In genomic region chr3:144825151-144825550, GRCm38 (mm10) we compare ENCODE assay signal across 8 mouse cellular contexts. TPM values are rescaled to one million over a fixed set of nuclear protein-coding genes. Genes with fewer than 3 reads are reported as not detected.
A peak's percentile ranks its signal among the peaks of the same experiment; 100 is the strongest.
DNase-seq lines count a peak whose midpoint lies in the region; ATAC-seq and TF ChIP-seq lines count a peak whose summit lies in the region.

No protein-coding gene starts in this region.

- DNase-seq in CD4-positive helper T cell, adult 2 months (ENCODE audit: low read depth, low spot score), result peak; percentile 29
- peak; percentile 42 to 58 for DNase-seq in adrenal gland, postnatal 4 days (ENCODE audit: low spot score in 2 of 2)
- peak; percentile 19 to 67 for DNase-seq in heart, adult 9 months (ENCODE audit: low spot score in 2 of 2)
- DNase-seq in liver, adult 2 months (ENCODE audit: extremely low read depth, low read depth, low spot score), result peak; percentile 35

- H3K9ac ChIP-seq in embryonic facial prominence, embryonic 12.5 days, result no peak overlapping the region
- H3K9ac ChIP-seq in kidney, embryonic 16.5 days (replicated peaks; ENCODE audit: low read length), result no peak overlapping the region
- no peak overlapping the region for H3K9ac ChIP-seq in liver, adult 2 months (ENCODE audit: low read depth, low read length)
- no peak overlapping the region for H3K9ac ChIP-seq in neural tube, embryonic 14.5 days (replicated peaks; ENCODE audit: low read depth, low read length)

- 0 out of 2 replicates have a peak, but pooled peaks have one; percentile 56 for ATAC-seq in embryonic facial prominence, embryonic 12.5 days (ENCODE audit: insufficient number of reproducible peaks, insufficient read depth, low FRiP score, low TSS enrichment)
- ATAC-seq in kidney, embryonic 16.5 days (ENCODE audit: low FRiP score, low TSS enrichment), result peak; percentile 86; the same call in 1 of the 2 replicates
- peak; percentile 85; the same call in 1 of the 2 replicates for ATAC-seq in neural tube, embryonic 14.5 days (ENCODE audit: low read depth)

- no peaks in the 10 kb centered on the region for H3K79me2 ChIP-seq in liver, adult 2 months (ENCODE audit: control insufficient read depth, insufficient read depth, low read length)

- TF ChIP-seq CTCF in liver, adult 2 months (IDR thresholded peaks at IDR 0.05; ENCODE audit: low read depth, low read length), result peak; percentile 76
- TF ChIP-seq CTCF in testis, adult 2 months (IDR thresholded peaks at IDR 0.05; ENCODE audit: control insufficient read depth, insufficient read depth, insufficient replicate concordance, low read depth, low read length), result peak; percentile 60; the same call in 1 of the 2 replicates

- H3K4me2 ChIP-seq in embryonic facial prominence, embryonic 12.5 days (replicated peaks), result no peak overlapping the region
- no peak overlapping the region for H3K4me2 ChIP-seq in kidney, embryonic 16.5 days (replicated peaks; ENCODE audit: low read depth, low read length)
- H3K4me2 ChIP-seq in neural tube, embryonic 14.5 days (ENCODE audit: low read depth, low read length), result no peak overlapping the region

- no peaks in the 10 kb centered on the region for H3K4me1 ChIP-seq in embryonic facial prominence, embryonic 12.5 days
- H3K4me1 ChIP-seq in kidney, embryonic 16.5 days (ENCODE audit: insufficient read depth, low read length), result no peaks in the 10 kb centered on the region
- H3K4me1 ChIP-seq in liver, adult 2 months (ENCODE audit: control insufficient read depth, insufficient read depth, low read length), result no peaks in the 10 kb centered on the region
- H3K4me1 ChIP-seq in neural tube, embryonic 14.5 days (ENCODE audit: control insufficient read depth, insufficient read depth, low read length), result no peaks in the 10 kb centered on the region
- no peaks in the 10 kb centered on the region for H3K4me1 ChIP-seq in testis, adult 2 months (ENCODE audit: control insufficient read depth, insufficient read depth, low read length)

- H3K27me3 ChIP-seq in embryonic facial prominence, embryonic 12.5 days, result no peaks in the 10 kb centered on the region
- no peaks in the 10 kb centered on the region for H3K27me3 ChIP-seq in kidney, embryonic 16.5 days (ENCODE audit: insufficient read depth, low read length)
- no peaks in the 10 kb centered on the region for H3K27me3 ChIP-seq in liver, adult 2 months (ENCODE audit: control insufficient read depth, insufficient read depth, low read length)
- H3K27me3 ChIP-seq in neural tube, embryonic 14.5 days (ENCODE audit: control insufficient read depth, insufficient read depth, low read length), result no peaks in the 10 kb centered on the region
- H3K27me3 ChIP-seq in testis, adult 2 months (ENCODE audit: control insufficient read depth, insufficient read depth, low read length), result no peaks in the 10 kb centered on the region

- H3K27ac ChIP-seq in embryonic facial prominence, embryonic 12.5 days, result no peak overlapping the region
- no peak overlapping the region for H3K27ac ChIP-seq in kidney, embryonic 16.5 days (ENCODE audit: low read length)
- H3K27ac ChIP-seq in liver, adult 2 months (replicated peaks; ENCODE audit: insufficient read depth, low read depth, low read length), result no peak overlapping the region
- H3K27ac ChIP-seq in neural tube, embryonic 14.5 days (ENCODE audit: low read depth, low read length), result no peak overlapping the region
- H3K27ac ChIP-seq in testis, adult 2 months (ENCODE audit: control insufficient read depth, insufficient read depth, low read depth, low read length), result no peak overlapping the region

- no peaks in the 10 kb centered on the region for H3K36me3 ChIP-seq in embryonic facial prominence, embryonic 12.5 days
- no peaks in the 10 kb centered on the region for H3K36me3 ChIP-seq in kidney, embryonic 16.5 days (ENCODE audit: insufficient read depth, low read length)
- no peaks in the 10 kb centered on the region for H3K36me3 ChIP-seq in liver, adult 2 months (ENCODE audit: control insufficient read depth, insufficient read depth, low read length)
- no peaks in the 10 kb centered on the region for H3K36me3 ChIP-seq in neural tube, embryonic 14.5 days (ENCODE audit: control insufficient read depth, insufficient read depth, low read length)
- no peaks in the 10 kb centered on the region for H3K36me3 ChIP-seq in testis, adult 2 months (ENCODE audit: control insufficient read depth, insufficient read depth, low read length)

- WGBS in embryonic facial prominence, embryonic 12.5 days, result 20% methylated on average over 10 of the region's 10 CpGs
- 12% methylated on average over 10 of the region's 10 CpGs for WGBS in kidney, embryonic 16.5 days
- WGBS in liver, adult 2 months, result 17% methylated on average over 10 of the region's 10 CpGs
- 18% methylated on average over 10 of the region's 10 CpGs for WGBS in neural tube, embryonic 14.5 days

- H3K9me3 ChIP-seq in embryonic facial prominence, embryonic 12.5 days, result no peaks in the 10 kb centered on the region
- H3K9me3 ChIP-seq in kidney, embryonic 16.5 days (ENCODE audit: low read length), result no peaks in the 10 kb centered on the region
- H3K9me3 ChIP-seq in neural tube, embryonic 14.5 days (ENCODE audit: control insufficient read depth, low read length), result no peaks in the 10 kb centered on the region

- no peak overlapping the region for H3K4me3 ChIP-seq in embryonic facial prominence, embryonic 12.5 days
- H3K4me3 ChIP-seq in kidney, embryonic 16.5 days (ENCODE audit: low read length), result no peak overlapping the region
- no peak overlapping the region for H3K4me3 ChIP-seq in liver, adult 2 months (ENCODE audit: insufficient read depth, low read depth, low read length)
- H3K4me3 ChIP-seq in neural tube, embryonic 14.5 days (ENCODE audit: low read depth, low read length), result no peak overlapping the region
- H3K4me3 ChIP-seq in testis, adult 2 months (ENCODE audit: control insufficient read depth, low read depth, low read length), result no peak overlapping the region

- TF ChIP-seq POLR2A in liver, adult 2 months (IDR thresholded peaks at IDR 0.05; ENCODE audit: extremely low read depth, insufficient read depth, low read length), result no peak
- no peak for TF ChIP-seq POLR2A in testis, adult 2 months (IDR thresholded peaks at IDR 0.05; ENCODE audit: control insufficient read depth, low read depth, low read length)

RNA-seq across cellular contexts. Expression of gene Clca3a2, which starts 5.9 kb away (rescaled TPM):
- total RNA-seq in adrenal gland, postnatal 4 days (2021), result under 1 TPM; 0.34 to 0.42 TPM
- not detected in 2 replicates for polyA plus RNA-seq in embryonic facial prominence, embryonic 12.5 days (2016; fragmentation: Nextera tagmentation; extraction: Ambion mirVana)
- polyA plus RNA-seq in kidney, embryonic 16.5 days (2015; fragmentation: Nextera tagmentation; extraction: Ambion mirVana), result 0.10 and 0.49 TPM in 2 replicates
- total RNA-seq in liver, adult 2 months (2014; rRNA removed), result 0.07 and 0.18 TPM in 2 replicates
- polyA plus RNA-seq in liver, adult 2 months (2012; rRNA removed), result 0.23 TPM in 1 of 2 replicates, not detected in the other
- polyA plus RNA-seq in neural tube, embryonic 14.5 days (2014; fragmentation: Nextera tagmentation; extraction: Ambion mirVana), result not detected in 2 replicates
- 0.12 and 2.5 TPM in 2 replicates for polyA plus RNA-seq in testis, adult 2 months (2012; rRNA removed)

RNA-seq across cellular contexts. Expression of gene Clca3b, which starts 24.0 kb away (rescaled TPM):
- not detected for total RNA-seq in adrenal gland, postnatal 4 days (2021)
- polyA plus RNA-seq in embryonic facial prominence, embryonic 12.5 days (2016; fragmentation: Nextera tagmentation; extraction: Ambion mirVana), result not detected in 2 replicates
- polyA plus RNA-seq in kidney, embryonic 16.5 days (2015; fragmentation: Nextera tagmentation; extraction: Ambion mirVana), result 0.07 TPM in 1 of 2 replicates, not detected in the other
- total RNA-seq in liver, adult 2 months (2014; rRNA removed), result not detected in 2 replicates
- polyA plus RNA-seq in liver, adult 2 months (2012; rRNA removed), result 0.02 TPM in 1 of 2 replicates, not detected in the other
- polyA plus RNA-seq in neural tube, embryonic 14.5 days (2014; fragmentation: Nextera tagmentation; extraction: Ambion mirVana), result not detected in 2 replicates
- 0.02 and 0.10 TPM in 2 replicates for polyA plus RNA-seq in testis, adult 2 months (2012; rRNA removed)
